Mouse (Mus musculus): ENCODE results near the gene Neurod4. TPM values are rescaled to one million over a fixed set of nuclear protein-coding genes. Genes with fewer than 3 reads are reported as not detected.

Neurod4 gene
- polyA plus RNA-seq, 1 experiment = not detected

GRCm38 (mm10) chr10:130259483-130259882, 20.6 kb downstream of the Neurod4 start:
- TF ChIP-seq GATA1 (IDR thresholded peaks at IDR 0.05; ENCODE audit: low read length) (no peak), TAL1 (IDR thresholded peaks at IDR 0.05; ENCODE audit: low read length) (no peak)
- Histone ChIP-seq H3K4me3 (replicated peaks) (no peak overlapping the region), H3K9me3 (ENCODE audit: control insufficient read depth, low read length) (no peaks in the 10 kb centered on the region), H3K27me3 (ENCODE audit: control insufficient read depth) (no peaks in the 10 kb centered on the region), H3K36me3 (ENCODE audit: control insufficient read depth) (no peaks in the 10 kb centered on the region), H3K4me1 (ENCODE audit: control insufficient read depth) (no peaks in the 10 kb centered on the region)

DNA sequence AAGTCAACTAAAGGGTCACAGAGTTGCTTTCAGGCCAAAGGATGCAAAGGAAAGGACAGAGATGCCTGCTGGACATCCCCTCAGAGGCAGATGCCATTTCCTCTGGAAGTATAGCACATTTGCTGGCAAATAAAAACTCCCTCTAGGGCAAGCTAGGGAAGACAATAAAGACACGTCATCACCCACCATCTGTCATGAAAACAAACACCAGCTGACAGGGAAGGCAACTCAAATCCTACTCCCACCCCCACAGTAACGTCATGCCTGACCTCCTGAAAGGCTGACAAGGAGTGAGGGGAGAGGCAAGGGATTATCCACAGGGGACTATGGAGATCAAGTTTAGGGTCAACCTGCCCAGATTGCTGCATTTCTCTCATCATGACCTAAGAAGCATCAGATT, 35.8 kb downstream of the Neurod4 start:
- no peak for TF ChIP-seq GATA1 (IDR thresholded peaks at IDR 0.05; ENCODE audit: low read length)
- TF ChIP-seq TAL1 (IDR thresholded peaks at IDR 0.05; ENCODE audit: low read length) = no peak
- no peak overlapping the region for H3K4me3 ChIP-seq (replicated peaks)
- H3K27me3 ChIP-seq (ENCODE audit: control insufficient read depth) = no peaks in the 10 kb centered on the region

GRCm38 (mm10) chr10:130238318-130239209, 41.5 kb downstream of the Neurod4 start:
- no peaks in the 10 kb centered on the region for H3K4me1 ChIP-seq (ENCODE audit: control insufficient read depth)
- no peaks in the 10 kb centered on the region for H3K27me3 ChIP-seq (ENCODE audit: control insufficient read depth)
- no peak overlapping the region for H3K4me3 ChIP-seq (replicated peaks)
- H3K36me3 ChIP-seq (ENCODE audit: control insufficient read depth) = no peaks in the 10 kb centered on the region
- no peaks in the 10 kb centered on the region for H3K9me3 ChIP-seq (ENCODE audit: control insufficient read depth, low read length)
- TF ChIP-seq GATA1 (IDR thresholded peaks at IDR 0.05; ENCODE audit: low read length) (no peak), TAL1 (IDR thresholded peaks at IDR 0.05; ENCODE audit: low read length) (no peak)

More for the DNA sequence above, 35.8 kb downstream of the Neurod4 start:
- Histone ChIP-seq H3K36me3 (ENCODE audit: control insufficient read depth) (no peaks in the 10 kb centered on the region), H3K4me1 (ENCODE audit: control insufficient read depth) (no peaks in the 10 kb centered on the region), H3K9me3 (ENCODE audit: control insufficient read depth, low read length) (no peaks in the 10 kb centered on the region)

- no peaks in the 10 kb centered on the region for H3K4me1 ChIP-seq (ENCODE audit: control insufficient read depth)
- H3K36me3 ChIP-seq (ENCODE audit: control insufficient read depth) = no peaks in the 10 kb centered on the region
- H3K27me3 ChIP-seq (ENCODE audit: control insufficient read depth) = no peaks in the 10 kb centered on the region
- H3K4me3 ChIP-seq (replicated peaks) = no peak overlapping the region
- no peaks in the 10 kb centered on the region for H3K9me3 ChIP-seq (ENCODE audit: control insufficient read depth, low read length)
- TF ChIP-seq TAL1 (IDR thresholded peaks at IDR 0.05; ENCODE audit: low read length) (no peak), GATA1 (IDR thresholded peaks at IDR 0.05; ENCODE audit: low read length) (no peak)
Measured at GRCm38 (mm10) chr10:130234576-130234975, 45.5 kb downstream of the Neurod4 start.

GRCm38 (mm10) chr10:130232117-130232516, 47.9 kb downstream of the Neurod4 start:
- no peaks in the 10 kb centered on the region for H3K36me3 ChIP-seq (ENCODE audit: control insufficient read depth)
- H3K4me1 ChIP-seq (ENCODE audit: control insufficient read depth) = no peaks in the 10 kb centered on the region
- no peaks in the 10 kb centered on the region for H3K27me3 ChIP-seq (ENCODE audit: control insufficient read depth)
- no peak overlapping the region for H3K4me3 ChIP-seq (replicated peaks)
- no peak for TF ChIP-seq TAL1 (IDR thresholded peaks at IDR 0.05; ENCODE audit: low read length)
- no peak for TF ChIP-seq GATA1 (IDR thresholded peaks at IDR 0.05; ENCODE audit: low read length)
- no peaks in the 10 kb centered on the region for H3K9me3 ChIP-seq (ENCODE audit: control insufficient read depth, low read length)

DNA sequence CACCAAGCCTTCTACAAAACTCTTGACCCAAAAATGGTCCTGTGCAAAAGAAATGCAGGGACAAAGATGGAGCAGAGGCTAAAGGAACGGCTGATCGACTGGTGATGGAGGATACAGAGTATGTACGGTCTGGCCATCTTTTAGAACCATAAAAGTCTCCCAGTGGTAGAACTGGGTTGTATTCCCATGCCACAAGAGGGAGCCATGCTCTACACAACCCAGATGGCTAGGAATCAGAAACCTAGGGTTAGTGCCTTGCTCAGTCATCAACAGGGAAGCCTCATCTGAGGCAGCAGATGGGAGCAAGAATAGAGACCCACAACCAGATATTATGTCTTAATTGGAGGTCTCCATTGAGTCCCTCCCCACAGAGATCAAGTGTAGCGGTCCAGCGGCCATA, 50.5 kb downstream of the Neurod4 start:
- Histone ChIP-seq H3K36me3 (ENCODE audit: control insufficient read depth) (no peaks in the 10 kb centered on the region), H3K4me1 (ENCODE audit: control insufficient read depth) (no peaks in the 10 kb centered on the region), H3K9me3 (ENCODE audit: control insufficient read depth, low read length) (no peaks in the 10 kb centered on the region), H3K27me3 (ENCODE audit: control insufficient read depth) (no peaks in the 10 kb centered on the region), H3K4me3 (replicated peaks) (no peak overlapping the region)
- no peak for TF ChIP-seq TAL1 (IDR thresholded peaks at IDR 0.05; ENCODE audit: low read length)

GRCm38 (mm10) chr10:130228246-130228645, 51.8 kb downstream of the Neurod4 start:
- H3K4me3 ChIP-seq (replicated peaks) = no peak overlapping the region
- H3K4me1 ChIP-seq (ENCODE audit: control insufficient read depth) = no peaks in the 10 kb centered on the region
- no peaks in the 10 kb centered on the region for H3K9me3 ChIP-seq (ENCODE audit: control insufficient read depth, low read length)
- no peak for TF ChIP-seq GATA1 (IDR thresholded peaks at IDR 0.05; ENCODE audit: low read length)
- TF ChIP-seq TAL1 (IDR thresholded peaks at IDR 0.05; ENCODE audit: low read length) = no peak
- H3K36me3 ChIP-seq (ENCODE audit: control insufficient read depth) = no peaks in the 10 kb centered on the region
- no peaks in the 10 kb centered on the region for H3K27me3 ChIP-seq (ENCODE audit: control insufficient read depth)

DNA sequence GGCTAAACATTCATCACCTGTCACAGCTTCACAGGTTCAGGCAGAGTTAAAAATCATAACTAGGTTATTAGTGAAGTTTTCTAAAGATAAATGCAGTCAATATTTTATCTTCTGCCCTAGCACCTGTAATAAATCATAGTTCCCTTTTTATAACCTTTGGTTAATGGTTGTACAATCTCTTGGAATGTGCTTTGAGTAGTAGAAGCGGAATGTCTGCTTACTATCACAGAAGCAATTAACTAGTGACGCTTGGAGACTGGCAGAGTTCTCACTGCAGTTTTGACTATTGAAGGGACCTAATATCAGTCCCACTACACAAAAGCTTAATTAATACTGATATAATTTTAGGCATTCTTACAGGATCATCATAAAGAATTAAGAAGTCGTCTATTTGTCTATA, 55.0 kb downstream of the Neurod4 start:
- no peaks in the 10 kb centered on the region for H3K27me3 ChIP-seq (ENCODE audit: control insufficient read depth)
- H3K4me1 ChIP-seq (ENCODE audit: control insufficient read depth) = no peaks in the 10 kb centered on the region
- TF ChIP-seq GATA1 (IDR thresholded peaks at IDR 0.05; ENCODE audit: low read length) (no peak), TAL1 (IDR thresholded peaks at IDR 0.05; ENCODE audit: low read length) (no peak)
- no peaks in the 10 kb centered on the region for H3K36me3 ChIP-seq (ENCODE audit: control insufficient read depth)
- H3K9me3 ChIP-seq (ENCODE audit: control insufficient read depth, low read length) = no peaks in the 10 kb centered on the region
- no peak overlapping the region for H3K4me3 ChIP-seq (replicated peaks)

Other genes with a start within 250 kb of the Neurod4 start
- not detected in 2 replicates for gene Olfr821, start 249.9 kb downstream of the Neurod4 start, polyA plus RNA-seq (2012)
- gene Olfr822, start 209.0 kb downstream of the Neurod4 start, polyA plus RNA-seq (2012) = not detected in 2 replicates
- gene Olfr823, start 164.9 kb downstream of the Neurod4 start, polyA plus RNA-seq (2012) = not detected in 2 replicates
- 0.01 TPM in 1 of 2 replicates, not detected in the other for gene Olfr824, start 150.2 kb downstream of the Neurod4 start, polyA plus RNA-seq (2012)
- gene Olfr825, start 113.5 kb downstream of the Neurod4 start, polyA plus RNA-seq (2012) = not detected in 2 replicates
- gene Olfr826, start 96.1 kb downstream of the Neurod4 start, polyA plus RNA-seq (2012) = not detected in 2 replicates
- gene Olfr827, start 65.8 kb downstream of the Neurod4 start, polyA plus RNA-seq (2012) = under 0.01 TPM in 1 of 2 replicates, not detected in the other
- gene Tespa1, start 42.6 kb upstream of the Neurod4 start, polyA plus RNA-seq (2012) = 0.04 TPM in 1 of 2 replicates, not detected in the other
- not detected in 2 replicates for gene Vmn2r84, start 114.1 kb upstream of the Neurod4 start, polyA plus RNA-seq (2012)
- gene Vmn2r85, start 149.5 kb upstream of the Neurod4 start, polyA plus RNA-seq (2012) = not detected in 2 replicates
- gene Vmn2r86, start 175.8 kb upstream of the Neurod4 start, polyA plus RNA-seq (2012) = under 0.01 and 0.01 TPM in 2 replicates
- not detected in 2 replicates for gene Vmn2r87, start 217.2 kb upstream of the Neurod4 start, polyA plus RNA-seq (2012)

Data from erythroblast, embryonic 14.5 days (primary cell).